Mouse (Mus musculus): ENCODE measurements at regions not wholly inside any gene's neighbourhood (a gene's known extent, or its start where the extent isn't known, plus 50 kb on each side); places are given as distances from the start of the nearest gene placed in this dataset.

GRCm38 (mm10) chr9:120804760-120805294, 124.2 kb upstream of the Ctnnb1 start:
- ATAC-seq (ENCODE audit: low FRiP score, low read depth): no peak
- Histone ChIP-seq H3K27ac (replicated peaks) (no peak overlapping the region), H3K9me3 (no peaks in the 10 kb centered on the region), H3K36me3 (no peaks in the 10 kb centered on the region), H3K4me1 (0 out of 2 replicates have a peak, but pooled peaks cover 3% of the 10 kb centered on the region), H3K4me3 (no peak overlapping the region), H3K4me2 (replicated peaks) (no peak overlapping the region), H3K27me3 (peaks cover 6% of the 10 kb centered on the region), H3K9ac (replicated peaks) (no peak overlapping the region)
- WGBS: 79% methylated on average over 10 of the region's 10 CpGs

- Histone ChIP-seq H3K27me3 (peaks cover 6% of the 10 kb centered on the region), H3K4me1 (0 out of 2 replicates have a peak, but pooled peaks cover 3% of the 10 kb centered on the region), H3K27ac (replicated peaks) (no peak overlapping the region), H3K9ac (replicated peaks) (no peak overlapping the region), H3K4me3 (no peak overlapping the region), H3K36me3 (no peaks in the 10 kb centered on the region), H3K4me2 (replicated peaks) (no peak overlapping the region), H3K9me3 (no peaks in the 10 kb centered on the region)
- ATAC-seq (ENCODE audit: low FRiP score, low read depth): no peak
- 76% methylated on average over 4 of the region's 4 CpGs for WGBS
These were observed 120.1 kb upstream of the Ctnnb1 start for GRCm38 (mm10) chr9:120808741-120809425.

GRCm38 (mm10) chr9:120811522-120811921, 117.5 kb upstream of the Ctnnb1 start:
- Histone ChIP-seq H3K9me3 (no peaks in the 10 kb centered on the region), H3K9ac (replicated peaks) (no peak overlapping the region), H3K4me1 (no peaks in the 10 kb centered on the region), H3K4me3 (no peak overlapping the region), H3K27ac (replicated peaks) (no peak overlapping the region), H3K27me3 (peaks cover 5% of the 10 kb centered on the region; the same call in 1 of the 2 replicates), H3K36me3 (no peaks in the 10 kb centered on the region), H3K4me2 (replicated peaks) (no peak overlapping the region)
- ATAC-seq (ENCODE audit: low FRiP score, low read depth): no peak
- WGBS: 82% methylated on average over 3 of the region's 3 CpGs

- Histone ChIP-seq H3K9me3 (no peaks in the 10 kb centered on the region), H3K4me2 (replicated peaks) (no peak overlapping the region), H3K9ac (replicated peaks) (no peak overlapping the region), H3K36me3 (no peaks in the 10 kb centered on the region), H3K4me1 (no peaks in the 10 kb centered on the region), H3K4me3 (no peak overlapping the region), H3K27ac (replicated peaks) (no peak overlapping the region), H3K27me3 (no peaks in the 10 kb centered on the region)
- ATAC-seq (ENCODE audit: low FRiP score, low read depth): no peak
- WGBS: 75% methylated on average over 17 of the region's 17 CpGs
These were observed 116.3 kb upstream of the Ctnnb1 start for GRCm38 (mm10) chr9:120812667-120813210.

GRCm38 (mm10) chr9:120814286-120814685, 114.7 kb upstream of the Ctnnb1 start:
- no peaks in the 10 kb centered on the region for H3K27me3 ChIP-seq
- no peaks in the 10 kb centered on the region for H3K9me3 ChIP-seq
- H3K4me2 ChIP-seq (replicated peaks): no peak overlapping the region
- ATAC-seq (ENCODE audit: low FRiP score, low read depth): no peak
- H3K9ac ChIP-seq (replicated peaks): no peak overlapping the region
- H3K36me3 ChIP-seq: no peaks in the 10 kb centered on the region
- H3K4me3 ChIP-seq: no peak overlapping the region
- H3K4me1 ChIP-seq: no peaks in the 10 kb centered on the region
- H3K27ac ChIP-seq (replicated peaks): no peak overlapping the region
- 85% methylated on average over 4 of the region's 4 CpGs for WGBS

GRCm38 (mm10) chr9:120818726-120819317, 110.2 kb upstream of the Ctnnb1 start:
- H3K27me3 ChIP-seq: no peaks in the 10 kb centered on the region
- 89% methylated on average over 22 of the region's 22 CpGs for WGBS
- H3K4me2 ChIP-seq (replicated peaks): no peak overlapping the region
- H3K4me3 ChIP-seq: no peak overlapping the region
- H3K36me3 ChIP-seq: no peaks in the 10 kb centered on the region
- ATAC-seq (ENCODE audit: low FRiP score, low read depth): no peak
- H3K4me1 ChIP-seq: no peaks in the 10 kb centered on the region
- no peak overlapping the region for H3K9ac ChIP-seq (replicated peaks)
- H3K27ac ChIP-seq (replicated peaks): no peak overlapping the region
- no peaks in the 10 kb centered on the region for H3K9me3 ChIP-seq

- H3K36me3 ChIP-seq: no peaks in the 10 kb centered on the region
- no peak overlapping the region for H3K4me2 ChIP-seq (replicated peaks)
- H3K27me3 ChIP-seq: no peaks in the 10 kb centered on the region
- H3K4me1 ChIP-seq: no peaks in the 10 kb centered on the region
- no peak overlapping the region for H3K27ac ChIP-seq (replicated peaks)
- WGBS: 89% methylated on average over 6 of the region's 6 CpGs
- no peak overlapping the region for H3K4me3 ChIP-seq
- no peak for ATAC-seq (ENCODE audit: low FRiP score, low read depth)
- no peaks in the 10 kb centered on the region for H3K9me3 ChIP-seq
- H3K9ac ChIP-seq (replicated peaks): no peak overlapping the region
These were observed 108.1 kb upstream of the Ctnnb1 start for GRCm38 (mm10) chr9:120820892-120821291.

- Histone ChIP-seq H3K4me2 (replicated peaks) (no peak overlapping the region), H3K27me3 (no peaks in the 10 kb centered on the region), H3K4me3 (no peak overlapping the region), H3K9me3 (no peaks in the 10 kb centered on the region), H3K36me3 (no peaks in the 10 kb centered on the region), H3K27ac (replicated peaks) (no peak overlapping the region), H3K9ac (replicated peaks) (no peak overlapping the region), H3K4me1 (no peaks in the 10 kb centered on the region)
- no peak for ATAC-seq (ENCODE audit: low FRiP score, low read depth)
- 75% methylated on average over 6 of the region's 6 CpGs for WGBS
These were observed 105.6 kb upstream of the Ctnnb1 start for GRCm38 (mm10) chr9:120823397-120823796.

- Histone ChIP-seq H3K9me3 (no peaks in the 10 kb centered on the region), H3K27ac (replicated peaks) (no peak overlapping the region), H3K4me1 (no peaks in the 10 kb centered on the region), H3K27me3 (no peaks in the 10 kb centered on the region), H3K9ac (replicated peaks) (no peak overlapping the region), H3K36me3 (no peaks in the 10 kb centered on the region), H3K4me2 (replicated peaks) (no peak overlapping the region), H3K4me3 (no peak overlapping the region)
- no peak for ATAC-seq (ENCODE audit: low FRiP score, low read depth)
- 86% methylated on average over 4 of the region's 4 CpGs for WGBS
These were observed 102.8 kb upstream of the Ctnnb1 start for GRCm38 (mm10) chr9:120826266-120826665.

- H3K27ac ChIP-seq (replicated peaks): no peak overlapping the region
- no peak for ATAC-seq (ENCODE audit: low FRiP score, low read depth)
- no peaks in the 10 kb centered on the region for H3K36me3 ChIP-seq
- H3K4me1 ChIP-seq: no peaks in the 10 kb centered on the region
- H3K9ac ChIP-seq (replicated peaks): no peak overlapping the region
- H3K9me3 ChIP-seq: no peaks in the 10 kb centered on the region
- WGBS: 84% methylated on average over 5 of the region's 5 CpGs
- H3K4me2 ChIP-seq (replicated peaks): no peak overlapping the region
- no peak overlapping the region for H3K4me3 ChIP-seq
- no peaks in the 10 kb centered on the region for H3K27me3 ChIP-seq
These were observed 98.5 kb upstream of the Ctnnb1 start for GRCm38 (mm10) chr9:120830526-120830925.

GRCm38 (mm10) chr9:120834166-120834565, 94.8 kb upstream of the Ctnnb1 start:
- no peak overlapping the region for H3K9ac ChIP-seq (replicated peaks)
- H3K27me3 ChIP-seq: no peaks in the 10 kb centered on the region
- no peaks in the 10 kb centered on the region for H3K9me3 ChIP-seq
- H3K27ac ChIP-seq (replicated peaks): no peak overlapping the region
- 91% methylated on average over 9 of the region's 9 CpGs for WGBS
- no peak overlapping the region for H3K4me2 ChIP-seq (replicated peaks)
- no peaks in the 10 kb centered on the region for H3K4me1 ChIP-seq
- H3K36me3 ChIP-seq: no peaks in the 10 kb centered on the region
- no peak for ATAC-seq (ENCODE audit: low FRiP score, low read depth)
- no peak overlapping the region for H3K4me3 ChIP-seq

- 92% methylated on average over 4 of the region's 4 CpGs for WGBS
- Histone ChIP-seq H3K27ac (replicated peaks) (no peak overlapping the region), H3K9ac (replicated peaks) (no peak overlapping the region), H3K4me3 (no peak overlapping the region), H3K4me1 (no peaks in the 10 kb centered on the region), H3K4me2 (replicated peaks) (no peak overlapping the region), H3K9me3 (no peaks in the 10 kb centered on the region), H3K36me3 (no peaks in the 10 kb centered on the region), H3K27me3 (no peaks in the 10 kb centered on the region)
- no peak for ATAC-seq (ENCODE audit: low FRiP score, low read depth)
These were observed 93.4 kb upstream of the Ctnnb1 start for GRCm38 (mm10) chr9:120835621-120836020.
